Mouse (Mus musculus): ENCODE measurements around the gene Fam161b. TPM values are rescaled to one million over a fixed set of nuclear protein-coding genes. Genes with fewer than 3 reads are reported as not detected.
A peak's percentile ranks its signal among the peaks of the same experiment; 100 is the strongest.
"Not testable (repeated sequence)": the region's sequence is repeated elsewhere in the genome, so short reads cannot be mapped to it uniquely, and the experiment has no call there.

The Fam161b gene
- total RNA-seq, 2 experiments from 2014 or later: 11.8 to 12.4 TPM

- intact Hi-C loops (cut with DNase I): no loop called here
Observed at GRCm38 (mm10) chr12:84385408-84385807, 23.8 kb upstream of the Fam161b start.

GRCm38 (mm10) chr12:84384644-84385081 lies 23.0 kb upstream of the Fam161b start:
- intact Hi-C loops (cut with DNase I): no loop called here
- DNase-seq (ENCODE audit: low spot score in 2 of 2): peak in 1 of 2 experiments; percentile 45

More at GRCm38 (mm10) chr12:84385408-84385807, 23.8 kb upstream of the Fam161b start:
- no peak for DNase-seq (ENCODE audit: low spot score in 2 of 2)

DNA sequence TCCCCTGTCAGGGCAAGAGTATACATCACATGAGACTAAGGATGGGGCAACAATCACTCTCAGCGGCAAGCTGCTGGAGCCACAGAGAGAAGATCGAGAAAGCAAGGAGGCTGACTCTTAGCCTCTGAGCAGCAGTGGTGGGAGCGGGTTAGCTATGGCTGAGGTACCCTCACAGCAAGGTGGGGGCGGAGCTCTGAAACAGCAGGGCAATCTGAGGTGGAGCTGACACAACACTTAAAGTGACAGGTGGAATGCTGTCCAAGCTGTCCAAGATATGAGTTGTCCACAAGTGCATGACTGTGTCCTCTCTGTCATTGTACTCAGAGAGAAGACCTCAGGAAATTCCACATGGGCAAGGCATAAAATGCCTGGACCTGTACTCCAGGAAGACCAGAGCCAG lies 20.7 kb upstream of the Fam161b start:
- DNase-seq (ENCODE audit: low spot score in 2 of 2): no peak
- intact Hi-C loops (cut with DNase I): no loop called here

GRCm38 (mm10) chr12:84373831-84374481 lies 12.3 kb upstream of the Fam161b start:
- DNase-seq (ENCODE audit: low spot score in 2 of 2): peak in 1 of 2 experiments; percentile 13
- intact Hi-C loops (cut with DNase I): no loop called here

GRCm38 (mm10) chr12:84371647-84372046 lies 10.0 kb upstream of the Fam161b start:
- intact Hi-C loops (cut with DNase I): no loop called here
- DNase-seq (ENCODE audit: low spot score in 2 of 2): no peak

DNA sequence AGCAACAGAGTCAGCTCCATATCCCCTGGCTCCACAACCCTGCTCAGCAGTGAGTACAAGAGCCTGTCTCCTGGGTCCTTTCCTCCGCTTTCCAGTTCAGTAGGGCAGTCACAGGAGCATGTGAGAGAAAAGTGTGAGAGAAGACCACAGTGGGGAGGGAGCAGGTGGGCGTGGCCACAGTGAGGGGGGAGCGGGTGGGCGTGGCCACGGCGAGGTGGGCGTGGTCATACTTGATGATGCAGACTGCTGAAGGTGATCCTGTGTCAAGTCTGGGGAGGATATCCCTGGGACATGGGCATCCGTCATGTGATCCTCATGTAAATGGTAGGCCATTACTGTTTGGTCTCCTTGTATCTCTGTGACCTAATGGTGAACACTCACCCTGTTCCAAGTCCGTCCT lies 5.3 kb upstream of the Fam161b start:
- no peak for DNase-seq (ENCODE audit: low spot score in 2 of 2)
- intact Hi-C loops (cut with DNase I): no loop called here

DNA sequence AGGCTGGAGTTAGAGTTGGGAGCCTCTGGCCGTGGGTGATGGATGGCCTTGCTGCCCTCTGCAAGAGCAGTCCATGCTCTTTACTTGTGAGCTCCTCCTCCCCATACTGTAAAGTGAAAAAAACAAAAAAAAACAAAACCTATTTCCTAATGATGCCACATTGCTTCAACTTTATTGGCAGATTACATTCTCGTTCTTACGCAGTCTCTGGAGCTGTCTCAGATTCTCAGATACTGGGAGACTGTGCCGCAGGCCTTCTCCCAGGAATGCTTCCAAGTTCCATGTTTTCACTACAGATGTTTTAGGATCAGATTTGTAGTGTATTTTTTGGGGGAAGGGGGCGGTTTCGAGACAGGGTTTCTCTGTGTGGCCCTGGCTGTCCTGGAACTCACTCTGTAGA lies 3.5 kb upstream of the Fam161b start:
- intact Hi-C loops (cut with DNase I): no loop called here
- no peak for DNase-seq (ENCODE audit: low spot score in 2 of 2)

DNA sequence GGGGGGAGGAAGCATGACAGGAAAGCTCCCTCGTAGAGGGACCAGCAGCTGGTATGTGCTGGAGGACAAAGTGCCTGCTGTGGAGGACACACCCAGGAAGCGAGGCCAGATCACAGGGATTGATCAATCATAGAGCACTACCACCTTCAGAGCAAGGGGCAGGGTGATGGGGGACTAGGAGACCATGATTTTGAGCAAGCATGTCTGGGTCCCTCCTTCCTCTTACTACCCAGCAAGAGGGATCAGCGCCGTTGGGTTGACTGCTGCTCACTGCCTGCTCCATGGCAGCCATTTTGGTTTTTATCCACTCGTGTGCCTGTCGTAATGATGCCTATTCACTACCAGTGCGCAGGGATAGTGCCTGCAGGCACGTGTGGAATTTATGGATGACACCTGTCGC lies 2.7 kb upstream of the Fam161b start:
- DNase-seq (ENCODE audit: low spot score in 2 of 2): no peak
- intact Hi-C loops (cut with DNase I): no loop called here

DNA sequence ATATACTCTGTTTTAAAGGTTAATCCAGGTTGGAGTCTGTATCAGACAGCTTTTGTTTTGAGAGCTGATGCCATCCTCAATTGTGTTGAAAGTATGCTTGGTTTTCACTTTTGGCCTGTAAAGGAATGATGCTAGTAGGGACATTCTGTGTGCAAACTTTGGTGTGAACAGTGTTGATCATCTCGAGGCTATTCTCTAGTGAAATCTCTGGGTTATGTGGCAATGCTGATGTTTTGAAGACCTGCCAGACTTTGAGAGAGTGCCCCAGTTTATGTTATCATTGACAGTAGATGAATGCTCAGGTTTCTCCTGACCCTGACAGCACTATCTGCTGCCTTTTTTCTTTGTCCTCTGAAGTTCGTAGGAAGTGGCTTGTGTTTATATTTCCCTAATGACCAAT lies 1.2 kb upstream of the Fam161b start:
- intact Hi-C loops (cut with DNase I): no loop called here
- no peak for DNase-seq (ENCODE audit: low spot score in 2 of 2)

GRCm38 (mm10) chr12:84358699-84359098 lies 2.9 kb downstream of the Fam161b start:
- DNase-seq (ENCODE audit: low spot score in 2 of 2); intact Hi-C loops (cut with DNase I): not testable (repeated sequence)

DNA sequence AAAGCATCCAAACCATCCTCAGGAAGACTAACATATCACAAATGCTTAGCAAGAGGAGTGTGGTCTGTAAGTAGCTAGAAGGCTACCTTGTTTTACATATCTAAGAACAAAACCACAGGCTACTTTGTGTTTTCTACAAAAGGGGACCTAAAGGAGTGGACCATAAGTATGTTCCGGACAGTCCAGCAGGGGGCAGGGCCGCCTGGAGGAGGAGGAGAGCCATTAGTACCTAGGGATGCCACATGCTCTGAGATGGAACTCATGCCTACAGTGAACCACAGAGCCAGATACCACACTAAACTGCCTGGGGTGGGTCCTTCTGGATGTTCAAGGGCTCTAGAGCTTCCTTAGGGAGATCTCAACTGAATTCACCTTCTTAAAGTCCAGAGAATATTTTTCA lies 14.4 kb downstream of the Fam161b start:
- intact Hi-C loops (cut with DNase I): no loop called here

GRCm38 (mm10) chr12:84336963-84337625 lies 24.5 kb downstream of the Fam161b start:
- no peak for DNase-seq (ENCODE audit: low spot score in 2 of 2)

More for the DNA sequence above, 14.4 kb downstream of the Fam161b start:
- DNase-seq (ENCODE audit: low spot score in 2 of 2): no peak

DNA sequence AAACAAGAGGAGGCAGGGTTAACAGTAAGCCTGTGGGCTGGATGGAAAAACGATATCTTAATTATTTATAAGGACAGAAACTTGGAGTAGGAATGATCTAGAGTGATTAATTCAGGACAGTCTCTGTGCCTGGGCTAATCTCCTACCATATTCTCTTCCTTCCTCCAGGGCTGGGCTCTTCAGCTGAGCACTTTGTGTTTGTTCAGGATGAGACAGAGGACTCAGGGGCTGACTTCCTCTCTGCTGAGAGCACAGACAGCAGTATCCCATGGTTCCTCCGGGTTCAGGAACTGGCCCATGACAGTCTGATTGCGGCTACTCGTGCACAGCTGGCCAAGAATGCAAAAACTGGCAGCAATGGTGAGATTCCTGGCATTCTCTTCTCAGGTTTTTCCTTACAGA lies 34.5 kb downstream of the Fam161b start:
- intact Hi-C loops (cut with DNase I): no loop called here

More at GRCm38 (mm10) chr12:84336963-84337625, 24.5 kb downstream of the Fam161b start:
- intact Hi-C loops (cut with DNase I): no loop called here

DNA sequence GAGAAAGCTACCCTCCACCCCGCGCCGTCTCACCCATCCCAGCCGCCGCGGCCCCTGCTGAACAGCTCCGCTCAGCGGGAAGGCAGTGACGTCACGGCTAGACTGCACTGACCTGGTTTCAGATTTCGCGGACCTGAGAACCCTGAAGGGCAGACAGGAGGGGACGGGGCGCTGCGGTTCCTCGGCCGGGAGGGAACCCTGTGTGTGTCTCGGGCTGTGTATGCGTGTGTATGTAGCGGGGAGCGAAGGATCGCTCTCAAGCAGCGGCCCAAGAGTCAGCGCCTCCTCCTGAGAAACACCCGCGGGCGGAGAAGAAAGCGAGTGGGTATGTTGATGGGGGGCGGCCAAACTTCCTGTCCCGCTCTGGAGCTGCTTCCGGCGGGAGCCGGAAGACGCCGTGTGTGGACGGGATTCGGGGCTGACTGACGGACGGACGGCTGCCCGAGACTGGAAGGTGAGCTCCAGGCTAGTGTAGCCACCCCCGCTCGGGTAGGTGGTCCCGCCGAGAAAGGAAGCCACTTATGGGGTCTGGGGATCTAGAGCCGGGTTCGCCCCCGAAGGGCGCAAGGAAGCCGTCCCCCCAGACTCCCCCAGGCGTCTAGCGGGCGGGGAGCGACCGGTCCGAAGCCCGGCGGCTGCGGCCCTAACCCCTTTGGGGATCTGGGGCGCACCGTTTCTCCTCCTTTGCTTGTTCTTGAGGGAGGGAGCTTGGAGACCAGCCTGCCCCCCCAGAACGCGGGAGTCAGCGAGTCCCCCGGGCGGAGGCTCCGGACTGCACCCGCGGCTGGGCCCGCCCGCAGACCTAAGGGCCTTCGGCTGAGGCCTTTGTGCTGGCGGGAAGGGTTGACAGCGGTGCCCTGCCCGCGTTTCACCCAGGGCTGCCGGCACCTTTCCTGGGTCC lies 44.7 kb downstream of the Fam161b start, which contains the start of gene Zfp410:
Zfp410 (plus strand) TSS at position 132 of the 901 bp plus-strand sequence.
- intact Hi-C loops (cut with DNase I): no loop called here

More for the DNA sequence above, 34.5 kb downstream of the Fam161b start:
- DNase-seq (ENCODE audit: low spot score in 2 of 2): no peak

GRCm38 (mm10) chr12:84316006-84316405 lies 45.6 kb downstream of the Fam161b start:
- intact Hi-C loops (cut with DNase I): no loop called here
- DNase-seq (ENCODE audit: low spot score in 2 of 2): no peak

More for the DNA sequence above, 44.7 kb downstream of the Fam161b start, which contains the start of gene Zfp410:
- peak; percentile 67 to 82 for DNase-seq (ENCODE audit: low spot score in 2 of 2)

DNA sequence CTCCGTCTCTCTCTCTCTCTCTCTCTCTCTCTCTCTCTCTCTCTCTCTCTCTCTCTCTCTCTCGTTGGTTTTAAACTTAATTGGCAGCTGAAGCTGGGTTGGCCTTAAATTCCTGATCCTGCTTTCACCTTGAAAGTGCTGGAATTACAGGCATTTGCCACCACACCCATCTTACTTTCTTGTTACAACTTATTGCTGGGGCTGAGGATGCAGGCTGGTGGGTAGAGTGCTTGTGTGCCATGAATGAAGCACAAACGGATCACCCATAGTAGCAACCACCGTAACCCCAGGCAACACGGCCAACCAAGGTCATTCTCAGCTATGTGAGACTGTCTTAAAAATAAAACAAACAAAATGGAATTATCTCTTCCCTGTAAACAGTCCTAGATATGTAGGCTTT lies 50.3 kb downstream of the Fam161b start:
- intact Hi-C loops (cut with DNase I): no loop called here
- no peak for DNase-seq (ENCODE audit: low spot score in 2 of 2)

GRCm38 (mm10) chr12:84304554-84304953 lies 57.1 kb downstream of the Fam161b start:
- intact Hi-C loops (cut with DNase I): no loop called here
- DNase-seq (ENCODE audit: low spot score in 2 of 2): no peak

DNA sequence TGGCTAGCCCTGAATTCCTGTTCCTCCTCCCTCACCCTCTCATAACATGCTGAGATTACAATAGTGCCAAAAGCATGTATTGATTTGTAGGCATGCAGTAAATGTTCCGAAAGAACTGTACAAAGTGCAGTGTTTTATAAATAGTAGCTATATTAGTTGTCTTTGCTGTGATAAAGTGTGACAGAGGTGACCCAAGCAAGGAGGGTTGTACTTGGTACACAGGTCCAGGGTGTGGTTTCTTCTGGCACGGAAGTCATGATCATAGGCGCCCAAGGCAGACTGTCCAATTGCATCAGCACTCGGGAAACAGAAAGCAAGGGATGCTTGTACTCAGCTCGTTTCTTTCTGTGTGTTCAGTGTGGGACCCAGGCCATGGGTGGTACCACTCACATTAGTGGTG lies 57.5 kb downstream of the Fam161b start:
- DNase-seq (ENCODE audit: low spot score in 2 of 2): no peak
- intact Hi-C loops (cut with DNase I): no loop called here

DNA sequence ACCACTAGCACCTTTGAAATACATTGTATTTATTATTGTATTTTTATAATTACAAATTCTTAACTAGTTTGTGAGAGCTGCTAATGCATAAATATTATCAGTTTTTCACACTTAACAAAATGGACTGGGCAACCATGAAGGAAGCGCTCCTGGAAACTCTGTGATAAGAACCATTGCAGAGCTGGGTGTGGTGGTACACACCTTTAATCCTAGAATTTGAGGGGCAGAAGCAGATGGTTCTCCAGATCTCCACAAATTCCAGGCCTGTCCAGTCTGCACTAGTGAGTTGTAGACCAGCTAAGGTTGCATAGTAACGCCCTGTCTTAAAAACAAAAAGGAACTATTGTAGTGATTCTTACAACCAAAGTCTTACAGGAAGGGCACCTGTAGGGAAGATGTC lies 62.4 kb downstream of the Fam161b start:
- intact Hi-C loops (cut with DNase I): no loop called here
- DNase-seq (ENCODE audit: low spot score in 2 of 2): no peak

DNA sequence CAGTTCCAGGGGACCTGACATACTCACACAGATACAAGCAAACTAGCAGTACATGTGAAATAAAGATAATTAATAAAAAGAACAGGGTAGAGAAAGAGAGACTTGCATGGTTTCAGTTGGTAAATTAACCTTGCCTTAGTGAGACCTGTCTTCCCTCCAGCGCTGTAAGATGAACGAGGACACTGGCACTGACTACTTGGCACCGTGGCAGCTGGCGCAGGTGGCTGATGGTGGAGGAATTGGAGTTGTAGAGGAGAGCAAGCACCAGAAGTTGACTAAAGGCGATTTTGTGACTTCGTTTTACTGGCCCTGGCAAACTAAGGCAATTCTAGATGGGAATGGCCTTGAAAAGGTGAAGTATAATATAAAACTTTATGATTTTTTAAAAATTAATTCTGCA lies 63.8 kb downstream of the Fam161b start:
- intact Hi-C loops (cut with DNase I): no loop called here

More for the DNA sequence above, 63.8 kb downstream of the Fam161b start:
- DNase-seq (ENCODE audit: low spot score in 2 of 2): no peak
